Mouse (Mus musculus) forebrain, postnatal 0 days (tissue): ENCODE measurements around the gene Cdc42. TPM values are rescaled to one million over a fixed set of nuclear protein-coding genes. Genes with fewer than 3 reads are reported as not detected.

Experiments
- ATAC-seq: fragments of 200-750 bp; cut with Nextera tagmentation; 2 replicates; pipeline ENCODE4 v1.8.0; 2017; ENCODE audit warnings: mild to moderate bottlenecking, moderate library complexity
- DNase-seq: peaks from one replicate; pipeline ENCODE4 v3.0.0-alpha.2; 2015
- H3K27ac ChIP-seq: fragments of 300-500 bp; sonication (generic); 2 replicates; pipeline ENCODE4 v1.5.1; 2014; ENCODE audit warnings: low read depth, mild to moderate bottlenecking, antibody characterized with exemption, low read length, moderate library complexity, mixed read lengths
- H3K27me3 ChIP-seq: fragments of 300-500 bp; sonication (generic); 2 replicates; pipeline ENCODE4 v1.6.1; 2014; ENCODE audit warnings: mild to moderate bottlenecking, low read length, mixed read lengths; ENCODE audit not compliant: insufficient read depth
- H3K36me3 ChIP-seq: fragments of 300-500 bp; sonication (generic); 2 replicates; pipeline ENCODE4 v1.6.1; 2014; ENCODE audit warnings: mild to moderate bottlenecking, moderate library complexity; ENCODE audit not compliant: insufficient read depth
- H3K4me1 ChIP-seq: fragments of 300-500 bp; sonication (generic); 2 replicates; pipeline ENCODE4 v1.6.1; 2014; ENCODE audit warnings: antibody characterized with exemption; ENCODE audit not compliant: insufficient read depth
- H3K4me2 ChIP-seq: fragments of 300-500 bp; sonication (generic); 2 replicates; pipeline ENCODE4 v1.6.1; 2014; ENCODE audit warnings: low read depth, mild to moderate bottlenecking, moderate library complexity
- H3K4me3 ChIP-seq: fragments of 300-500 bp; sonication (generic); 2 replicates; pipeline ENCODE4 v1.5.1; 2014; ENCODE audit warnings: low read depth, low read length, mixed read lengths
- H3K9ac ChIP-seq: fragments of 300-500 bp; sonication (generic); 2 replicates; pipeline ENCODE4 v1.6.1; 2014; ENCODE audit warnings: mild to moderate bottlenecking
- H3K9me3 ChIP-seq: fragments of 300-500 bp; sonication (generic); 2 replicates; pipeline ENCODE4 v1.6.1; 2016; ENCODE audit warnings: low read length
- CTCF ChIP-seq: sonication (generic); IDR thresholded peaks from 2 replicates; pipeline ENCODE4 v1.5.1; 2016; ENCODE audit warnings: antibody characterized with exemption, control low read depth, low read depth
- WGBS: fragments of 180-500 bp; shearing (Covaris S2); extraction: QIAGEN DNeasy Blood & Tissue Kit; methylation state at CpG from one replicate; pipeline ENCODE4 v1.1.7; 2014; 5-methylcytosine and 5-hydroxymethylcytosine counted together
- polyA plus RNA-seq: library from polyadenylated mRNA; unstranded; fragments of >200 nt; fragmentation: Nextera tagmentation; extraction: Ambion mirVana; gene quantifications from 2 replicates; pipeline ENCODE4 v1.2.1, GENCODE M21; 2015
- total RNA-seq: library from RNA; depleted of rRNA; stranded (reverse); fragments of >200 nt; gene quantifications from 2 replicates; pipeline ENCODE4 v1.2.3, GENCODE M21; 2014

The Cdc42 gene
- total and polyA plus RNA-seq, 2 experiments from 2014 or later, result 699 to 1,221 TPM

GRCm38 (mm10) chr4:137369954-137370750 is 12.6 kb upstream of the Cdc42 start:
- peak overlapping the region; percentile 21; the same call in 1 of the 2 replicates for H3K27ac ChIP-seq
- H3K36me3 ChIP-seq, result no peaks in the 10 kb centered on the region
- H3K9me3 ChIP-seq, result no peaks in the 10 kb centered on the region
- peak overlapping the region; percentile 62 for H3K4me2 ChIP-seq
- TF ChIP-seq CTCF, result no peak
- DNase-seq (peak; percentile 53), ATAC-seq (0 out of 2 replicates have a peak, but pooled peaks have one; percentile 48)
- peak overlapping the region; percentile 25 for H3K4me3 ChIP-seq
- H3K27me3 ChIP-seq, result no peaks in the 10 kb centered on the region
- 5% methylated on average over 29 of the region's 29 CpGs for WGBS
- peak overlapping the region; percentile 40 for H3K9ac ChIP-seq
- 0 out of 2 replicates have a peak, but pooled peaks cover 8% of the 10 kb centered on the region for H3K4me1 ChIP-seq

DNA sequence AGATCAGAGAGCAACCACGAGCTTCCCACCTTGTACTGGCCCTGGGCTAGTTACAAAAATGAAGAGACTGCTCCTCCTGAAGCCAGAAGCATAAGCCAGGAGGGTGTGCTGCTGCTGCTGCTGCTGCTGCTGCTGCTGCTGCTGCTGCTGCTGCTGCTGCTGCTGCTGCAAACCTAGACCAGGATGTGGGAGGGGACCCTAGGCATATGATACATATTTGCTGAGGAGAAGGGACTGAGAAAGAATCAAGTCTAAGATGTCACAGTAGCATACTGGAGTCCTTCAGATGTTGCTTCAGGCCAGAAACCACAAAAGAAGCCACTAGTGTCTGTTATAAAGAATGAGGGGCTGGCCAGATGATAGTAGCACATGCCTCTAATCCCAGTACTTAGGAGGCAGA is 10.7 kb upstream of the Cdc42 start:
- no peak for ATAC-seq
- TF ChIP-seq CTCF, result no peak
- no peaks in the 10 kb centered on the region for H3K9me3 ChIP-seq
- no peaks in the 10 kb centered on the region for H3K27me3 ChIP-seq
- H3K4me2 ChIP-seq, result no peak overlapping the region
- H3K36me3 ChIP-seq, result no peaks in the 10 kb centered on the region
- no peak overlapping the region for H3K9ac ChIP-seq
- no peak overlapping the region for H3K4me3 ChIP-seq
- 22% methylated on average over 1 of the region's 1 CpGs for WGBS
- 0 out of 2 replicates have a peak, but pooled peaks cover 8% of the 10 kb centered on the region for H3K4me1 ChIP-seq
- H3K27ac ChIP-seq, result no peak overlapping the region
- no peak for DNase-seq

DNA sequence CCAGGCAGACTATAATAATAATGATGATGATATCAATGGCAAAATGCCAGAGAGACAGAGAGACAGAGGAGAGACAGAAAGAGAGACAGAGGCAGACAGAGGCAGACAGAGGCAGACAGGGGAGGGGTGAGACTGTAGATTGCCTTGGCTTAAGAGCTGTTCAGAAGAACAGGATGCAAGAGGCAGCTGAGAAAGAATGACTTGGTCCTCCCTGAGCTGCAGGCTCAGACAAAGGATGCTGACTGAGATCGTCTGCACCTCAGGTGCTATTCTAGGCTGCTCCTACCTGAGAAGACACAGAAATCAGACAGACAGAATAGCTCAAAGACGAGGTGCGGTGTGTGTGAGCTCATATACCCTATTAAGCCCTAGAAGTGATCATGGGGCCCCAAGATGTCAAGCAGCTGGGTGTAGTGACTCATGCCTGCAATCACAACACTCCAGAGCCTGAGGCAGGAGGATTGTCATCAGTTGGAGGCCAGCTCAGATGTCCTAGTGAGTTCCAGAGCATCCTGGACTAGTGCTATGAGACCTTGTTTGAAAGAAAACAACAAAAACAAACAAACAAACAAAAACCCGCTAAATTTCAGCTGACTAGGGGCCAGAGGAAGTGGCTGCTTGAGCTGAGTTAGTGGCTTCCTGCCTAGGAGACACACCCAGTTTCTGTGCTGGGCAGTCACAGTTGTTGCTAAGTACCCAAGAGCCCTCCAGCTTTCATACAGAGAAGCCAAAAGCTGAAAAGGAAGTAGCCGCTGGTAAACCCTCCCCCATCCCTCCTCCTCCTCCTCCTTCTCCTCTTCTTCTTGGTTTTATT is 10.0 kb upstream of the Cdc42 start:
- Histone ChIP-seq H3K9me3 (no peaks in the 10 kb centered on the region), H3K27ac (no peak overlapping the region), H3K27me3 (no peaks in the 10 kb centered on the region), H3K4me3 (no peak overlapping the region), H3K36me3 (no peaks in the 10 kb centered on the region), H3K9ac (no peak overlapping the region), H3K4me2 (no peak overlapping the region), H3K4me1 (0 out of 2 replicates have a peak, but pooled peaks cover 8% of the 10 kb centered on the region)
- WGBS, result 48% methylated on average over 5 of the region's 5 CpGs
- TF ChIP-seq CTCF, result no peak
- DNase-seq (no peak), ATAC-seq (no peak)

- Histone ChIP-seq H3K27ac (no peak overlapping the region), H3K36me3 (no peaks in the 10 kb centered on the region), H3K9ac (no peak overlapping the region), H3K4me1 (0 out of 2 replicates have a peak, but pooled peaks cover 8% of the 10 kb centered on the region), H3K4me3 (no peak overlapping the region), H3K27me3 (no peaks in the 10 kb centered on the region), H3K9me3 (no peaks in the 10 kb centered on the region), H3K4me2 (no peak overlapping the region)
- DNase-seq (no peak), ATAC-seq (no peak)
- 91% methylated on average over 4 of the region's 4 CpGs for WGBS
- TF ChIP-seq CTCF, result no peak
These were observed 8.6 kb upstream of the Cdc42 start for GRCm38 (mm10) chr4:137366097-137366496.

DNA sequence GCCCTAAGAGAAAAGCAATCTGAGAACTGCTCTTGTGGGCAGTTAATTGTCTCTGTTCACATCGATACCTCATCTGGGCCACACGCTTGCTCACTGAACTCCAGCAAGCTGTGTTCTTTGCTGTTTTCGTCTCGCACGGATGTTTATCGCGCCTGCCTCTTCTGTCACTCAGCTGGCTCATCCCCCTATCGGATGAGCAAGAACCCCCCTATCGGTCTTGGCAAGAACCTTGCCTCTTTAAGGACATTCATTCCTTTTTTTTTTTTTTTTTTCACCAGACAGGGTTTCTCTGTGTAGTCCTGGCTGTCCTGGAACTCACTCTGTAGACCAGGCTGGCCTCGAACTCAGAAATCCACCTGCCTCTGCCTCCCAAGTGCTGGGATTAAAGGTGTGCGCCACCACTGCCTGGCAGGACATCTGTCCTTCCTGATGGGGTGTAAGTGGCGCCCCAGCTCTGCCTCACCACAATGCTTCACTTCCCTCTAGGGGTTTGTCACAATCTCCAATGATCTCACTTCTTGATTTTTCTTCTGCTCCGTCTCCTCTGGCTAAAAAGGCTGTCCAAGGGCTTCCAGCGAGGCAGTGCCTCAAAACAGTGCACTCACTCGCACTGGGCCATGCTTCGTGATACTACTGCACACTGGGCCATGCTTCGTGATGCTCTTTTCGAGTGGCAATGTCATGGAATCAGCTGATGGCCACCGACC is 8.0 kb upstream of the Cdc42 start:
- Histone ChIP-seq H3K9me3 (no peaks in the 10 kb centered on the region), H3K27ac (no peak overlapping the region), H3K36me3 (no peaks in the 10 kb centered on the region), H3K9ac (no peak overlapping the region), H3K27me3 (no peaks in the 10 kb centered on the region), H3K4me2 (no peak overlapping the region), H3K4me3 (no peak overlapping the region), H3K4me1 (0 out of 2 replicates have a peak, but pooled peaks cover 8% of the 10 kb centered on the region)
- DNase-seq, result no peak
- TF ChIP-seq CTCF, result no peak
- ATAC-seq, result no peak
- WGBS, result 86% methylated on average over 19 of the region's 19 CpGs

- Histone ChIP-seq H3K9ac (no peak overlapping the region), H3K27me3 (no peaks in the 10 kb centered on the region), H3K9me3 (no peaks in the 10 kb centered on the region), H3K36me3 (no peaks in the 10 kb centered on the region), H3K4me2 (no peak overlapping the region), H3K4me3 (no peak overlapping the region), H3K4me1 (0 out of 2 replicates have a peak, but pooled peaks cover 1% of the 10 kb centered on the region), H3K27ac (no peak overlapping the region)
- DNase-seq, result no peak
- WGBS, result 89% methylated on average over 6 of the region's 6 CpGs
- no peak for TF ChIP-seq CTCF
- no peak for ATAC-seq
These were observed 7.3 kb upstream of the Cdc42 start for GRCm38 (mm10) chr4:137364826-137365225.
